Mouse (Mus musculus) Muller cell, postnatal 12 days (primary cell): ENCODE results near the gene Vax2.

Source experiments
- DNase-seq: peaks from one replicate; pipeline ENCODE4 v3.0.0-alpha.2; 2015; ENCODE audit errors: inconsistent ontology term

Gene Vax2

GRCm38 (mm10) chr6:83711067-83711675, at the start of gene Vax2:
Vax2 (plus strand) TSS chr6:83711264.
- peak; percentile 98 for DNase-seq

GRCm38 (mm10) chr6:83665009-83665408, 46.1 kb upstream of the Vax2 start:
- DNase-seq, result no peak

GRCm38 (mm10) chr6:83673395-83673794, 37.7 kb upstream of the Vax2 start:
- peak; percentile 75 for DNase-seq

- no peak for DNase-seq
Observed at GRCm38 (mm10) chr6:83677757-83678156, 33.3 kb upstream of the Vax2 start, which contains the start of gene Cd207. Cd207 (minus strand) TSS chr6:83677857.

GRCm38 (mm10) chr6:83689374-83689773, 21.7 kb upstream of the Vax2 start:
- DNase-seq, result no peak

GRCm38 (mm10) chr6:83690277-83690676, 20.8 kb upstream of the Vax2 start:
- no peak for DNase-seq

- DNase-seq, result no peak
Observed at GRCm38 (mm10) chr6:83690936-83691335, 20.1 kb upstream of the Vax2 start.

GRCm38 (mm10) chr6:83692962-83693361, 18.1 kb upstream of the Vax2 start:
- DNase-seq, result no peak

- DNase-seq, result peak; percentile 66
Observed at GRCm38 (mm10) chr6:83693835-83694234, 17.2 kb upstream of the Vax2 start.

GRCm38 (mm10) chr6:83695731-83696130, 15.3 kb upstream of the Vax2 start:
- no peak for DNase-seq

GRCm38 (mm10) chr6:83696684-83697083, 14.4 kb upstream of the Vax2 start:
- no peak for DNase-seq

- DNase-seq, result no peak
Observed at GRCm38 (mm10) chr6:83697932-83698331, 13.1 kb upstream of the Vax2 start.

GRCm38 (mm10) chr6:83699971-83700370, 11.1 kb upstream of the Vax2 start:
- DNase-seq, result no peak

GRCm38 (mm10) chr6:83701001-83701400, 10.1 kb upstream of the Vax2 start:
- DNase-seq, result no peak

- peak; percentile 42 for DNase-seq
Observed at GRCm38 (mm10) chr6:83702146-83702999, 8.7 kb upstream of the Vax2 start.

- DNase-seq, result no peak
Observed at GRCm38 (mm10) chr6:83703000-83703721, 7.9 kb upstream of the Vax2 start.

- DNase-seq, result no peak
Observed at GRCm38 (mm10) chr6:83703722-83704078, 7.4 kb upstream of the Vax2 start.

GRCm38 (mm10) chr6:83704294-83704693, 6.8 kb upstream of the Vax2 start:
- DNase-seq, result no peak

- no peak for DNase-seq
Observed at GRCm38 (mm10) chr6:83704701-83705100, 6.4 kb upstream of the Vax2 start.

- DNase-seq, result no peak
Observed at GRCm38 (mm10) chr6:83707738-83708510, 3.1 kb upstream of the Vax2 start.

- DNase-seq, result no peak
Observed at GRCm38 (mm10) chr6:83710361-83711066, 550 bp upstream of the Vax2 start.
